Mouse (Mus musculus): ENCODE data around the gene B3galt4.

DNA sequence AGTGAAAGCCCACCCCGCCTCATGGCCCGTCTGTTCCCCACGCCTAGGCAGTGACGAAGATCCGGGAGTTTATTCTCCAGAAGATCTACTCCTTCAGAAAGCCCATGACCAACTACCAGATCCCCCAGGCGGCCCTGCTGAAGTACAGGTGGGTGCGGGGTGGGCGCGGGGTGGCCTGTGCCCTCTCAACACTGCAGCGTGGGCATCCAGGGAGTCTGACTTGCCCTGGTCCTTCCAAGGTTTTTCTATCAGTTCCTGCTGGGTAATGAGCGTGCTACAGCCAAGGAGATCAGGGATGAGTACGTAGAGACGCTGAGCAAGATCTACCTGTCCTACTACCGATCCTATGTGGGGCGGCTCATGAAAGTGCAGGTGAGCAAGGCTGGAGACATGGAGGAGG lies 8.7 kb upstream of the B3galt4 start:
- TF ChIP-seq CTCF (IDR thresholded peaks at IDR 0.05; ENCODE audit: low read depth) (no peak), EP300 (IDR thresholded peaks at IDR 0.05; ENCODE audit: low read depth) (no peak)

Data from heart, postnatal 0 days (tissue).